Mouse (Mus musculus): ENCODE results near the gene Tecpr1.

The Tecpr1 gene

DNA sequence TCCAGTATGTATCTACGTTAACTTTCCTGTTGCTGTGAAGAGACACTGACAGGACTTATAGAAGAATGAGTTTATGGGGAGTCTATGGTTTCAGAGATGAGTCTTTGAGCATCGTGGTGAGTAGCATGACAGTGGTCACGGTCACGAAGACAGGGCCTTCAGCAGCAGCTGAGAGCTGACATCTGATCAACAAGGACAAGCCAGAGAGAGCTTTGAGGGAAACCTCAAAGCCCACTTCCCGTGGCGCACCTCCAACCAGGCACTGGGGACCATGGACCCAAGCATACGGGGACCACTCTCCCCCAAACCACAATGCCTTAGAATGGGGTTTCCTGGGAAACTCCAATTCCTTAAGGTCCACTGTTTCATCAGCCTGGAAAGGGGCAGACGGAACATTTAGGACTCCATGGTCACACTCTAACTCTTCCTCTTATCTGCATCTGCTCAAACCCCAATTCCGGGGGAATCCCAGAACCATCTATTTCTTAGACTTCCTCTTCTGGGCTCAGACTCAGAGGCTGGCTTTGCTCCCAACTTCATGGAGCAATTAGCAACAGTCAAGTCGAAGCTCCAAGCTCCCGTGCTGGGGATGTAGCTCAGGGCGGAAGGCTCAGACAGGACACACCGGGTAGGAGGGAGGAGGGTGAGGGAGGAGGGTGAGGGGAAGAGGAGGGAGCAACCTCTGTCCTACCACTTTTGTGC is 28.6 kb upstream of the Tecpr1 start:
- peak in 1 of 2 experiments; percentile 25 for DNase-seq

DNA sequence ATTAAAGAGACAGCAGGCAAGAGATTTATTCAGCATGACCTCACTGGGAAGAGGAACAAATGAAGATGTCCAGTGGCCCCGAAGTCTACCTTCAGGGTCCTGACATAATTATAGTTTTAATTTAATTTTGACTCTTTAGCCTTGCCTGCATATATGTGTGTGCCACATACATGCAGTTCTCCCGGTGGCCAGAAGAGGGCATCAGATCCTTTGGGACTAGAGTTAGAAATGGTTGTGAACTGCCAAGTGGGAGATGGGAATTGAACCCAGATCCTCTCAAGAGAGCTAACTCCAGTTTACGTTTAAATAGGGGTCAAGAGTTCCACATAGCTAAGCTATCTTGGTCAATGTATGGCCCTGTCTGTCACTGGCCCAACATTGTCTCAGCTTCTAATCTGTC is 26.5 kb upstream of the Tecpr1 start:
- DNase-seq = no peak

DNA sequence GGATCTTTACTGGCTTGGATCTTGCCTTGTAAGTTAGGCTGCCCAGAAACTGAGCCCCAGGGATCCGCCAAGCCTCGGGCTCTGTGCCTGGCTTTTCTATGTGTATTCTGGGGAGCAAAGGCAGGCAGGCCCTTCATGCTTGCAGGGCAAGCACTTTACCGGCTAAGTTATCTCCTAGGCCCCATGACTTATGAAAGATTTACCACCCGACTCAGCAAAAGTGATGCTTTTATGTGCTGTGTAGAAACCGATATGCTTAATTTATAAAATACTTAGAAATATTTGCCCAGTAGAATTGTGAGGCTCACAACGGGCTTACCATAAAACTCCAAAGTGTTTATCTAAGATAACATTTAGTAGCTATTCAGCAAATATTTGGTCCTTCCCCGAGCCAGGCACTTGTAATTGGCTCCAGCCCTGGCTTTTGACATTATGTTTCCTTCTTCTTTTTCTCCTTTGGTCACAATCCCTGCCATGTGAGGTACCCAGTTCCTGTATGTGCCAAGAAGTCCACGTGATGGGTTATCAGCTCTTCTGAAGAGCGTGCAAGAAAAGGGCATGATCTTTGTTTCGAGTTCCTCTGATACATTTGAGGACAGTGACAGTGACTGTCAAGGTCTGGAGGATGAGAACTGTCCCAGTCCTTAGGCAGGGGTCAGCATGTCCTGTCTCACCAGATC is 24.6 kb upstream of the Tecpr1 start:
- no peak for DNase-seq

DNA sequence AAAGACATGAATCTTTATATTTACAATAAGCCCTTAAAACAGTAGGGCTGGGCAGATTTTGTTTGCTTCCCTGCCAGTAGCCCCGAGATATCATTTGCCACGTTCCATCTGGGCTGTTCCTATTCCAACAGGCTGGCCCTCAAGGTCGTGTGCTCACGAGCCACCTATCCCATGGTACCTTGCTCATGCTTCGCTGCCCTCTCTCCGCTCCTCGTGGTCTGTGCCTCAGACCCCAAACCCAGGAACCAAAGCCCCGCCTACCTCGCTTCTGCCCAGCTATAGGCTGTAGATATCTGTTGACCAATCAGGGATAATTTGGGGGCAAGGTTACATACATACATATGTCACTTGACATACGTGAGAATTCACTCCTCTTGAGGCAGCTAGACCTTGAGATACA is 23.9 kb upstream of the Tecpr1 start:
- no peak for DNase-seq

DNA sequence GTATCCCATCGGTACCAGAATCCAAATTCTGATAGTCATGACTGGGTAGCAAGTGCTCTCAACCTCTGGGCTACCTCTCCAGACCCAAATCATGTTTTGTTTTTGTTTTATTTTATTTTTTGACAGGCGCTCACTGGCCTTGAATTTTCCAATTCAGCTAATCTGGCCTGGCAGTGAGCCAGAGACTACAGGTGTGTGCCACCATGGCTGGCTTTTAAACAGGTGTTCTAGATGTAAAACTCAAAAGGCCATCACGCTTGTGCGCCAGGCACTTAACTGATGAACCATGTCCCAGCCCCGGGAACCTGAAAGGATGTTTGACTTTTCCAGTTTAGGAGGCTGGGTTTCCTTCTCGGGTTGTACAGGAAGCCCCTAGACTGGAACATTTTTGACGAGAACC is 23.3 kb upstream of the Tecpr1 start:
- DNase-seq = no peak

DNA sequence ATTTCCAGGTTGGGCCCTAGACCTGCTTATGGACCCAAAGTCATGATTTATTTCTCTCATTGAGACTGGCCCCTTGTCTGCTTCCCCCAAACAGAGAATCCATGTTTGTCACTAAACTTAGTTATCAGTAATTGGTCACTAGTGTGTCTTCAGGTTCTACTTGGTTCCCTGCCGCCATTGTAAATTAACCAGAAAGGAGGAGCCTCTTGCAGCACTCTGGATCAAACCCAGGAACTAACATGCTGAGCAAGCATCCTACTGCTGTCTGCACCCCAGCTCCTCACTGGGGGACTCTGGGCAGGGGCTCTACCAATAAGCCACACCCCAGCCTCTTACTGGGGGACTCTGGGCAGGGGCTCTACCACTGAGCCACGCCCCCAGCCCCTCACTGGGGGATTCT is 22.2 kb upstream of the Tecpr1 start:
- no peak for DNase-seq

DNA sequence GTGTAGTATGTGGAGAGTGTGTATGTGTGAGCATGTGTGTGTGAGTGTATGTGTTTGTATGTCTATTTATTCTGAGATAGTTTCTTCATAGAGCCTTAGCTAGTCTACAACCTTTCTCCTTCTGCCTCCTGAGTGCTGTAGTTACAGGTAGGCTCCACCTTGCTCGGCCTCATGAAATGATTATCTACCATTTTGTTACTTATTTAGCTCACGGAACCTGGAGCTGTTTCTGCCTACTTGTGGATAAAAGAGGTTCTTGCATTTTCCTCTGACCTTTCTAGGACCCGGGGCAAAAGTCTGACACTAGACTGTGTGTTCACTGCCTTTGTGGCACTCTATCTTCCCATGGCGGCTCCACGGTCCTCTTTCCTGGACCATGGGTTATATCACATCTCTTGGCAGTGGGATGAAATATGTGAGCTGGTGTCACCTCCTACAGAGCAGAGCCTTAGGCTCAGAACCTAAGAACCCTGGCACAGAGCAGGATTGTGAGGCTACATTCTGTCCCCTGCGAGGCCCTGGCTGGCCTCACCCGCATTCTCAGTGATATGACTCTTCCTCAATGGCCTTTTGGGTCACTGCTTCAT is 20.6 kb upstream of the Tecpr1 start, which contains the start of gene Bri3:
TSS of gene Bri3 (plus strand) at position 537 of the 587 bp plus-strand sequence.
- no peak for DNase-seq

DNA sequence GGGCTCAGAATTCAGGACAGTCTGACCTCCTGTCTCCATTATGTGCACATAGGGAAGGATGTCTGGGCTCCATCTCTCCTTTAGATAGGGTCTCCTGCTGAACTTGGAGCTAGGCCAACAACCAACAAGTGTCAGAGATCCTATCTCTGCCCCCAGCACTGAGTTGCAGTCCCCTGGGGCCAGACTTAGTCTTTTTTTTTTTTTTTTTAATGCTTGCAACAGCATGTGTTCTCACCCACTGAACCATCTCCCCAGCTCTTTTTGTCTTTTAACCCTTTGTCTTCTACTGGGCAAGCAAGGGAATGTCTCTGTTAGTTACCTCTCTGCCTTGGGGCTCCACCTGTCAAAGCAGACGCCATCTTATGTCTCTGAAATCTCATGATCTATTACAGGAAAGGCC is 15.6 kb upstream of the Tecpr1 start:
- no peak for DNase-seq

DNA sequence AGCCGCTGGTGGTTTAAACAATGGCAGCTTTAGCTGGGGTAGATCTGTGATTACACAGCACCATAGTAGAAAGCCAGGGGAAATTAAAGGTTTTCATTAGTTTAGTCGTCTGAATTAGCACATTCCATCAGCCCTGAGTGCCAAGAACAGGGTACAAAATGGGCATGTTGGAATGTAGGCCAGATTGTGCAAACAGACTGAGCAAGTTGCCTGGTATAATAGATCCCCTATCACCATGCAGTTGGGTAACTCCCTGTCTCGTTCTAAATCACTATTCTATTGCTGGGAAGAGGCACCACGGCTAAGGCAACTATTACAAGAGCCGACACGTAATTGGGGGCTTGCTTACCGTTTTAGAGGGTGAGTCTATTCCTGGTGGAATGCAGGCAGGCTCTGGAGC is 11.3 kb upstream of the Tecpr1 start:
- no peak for DNase-seq

DNA sequence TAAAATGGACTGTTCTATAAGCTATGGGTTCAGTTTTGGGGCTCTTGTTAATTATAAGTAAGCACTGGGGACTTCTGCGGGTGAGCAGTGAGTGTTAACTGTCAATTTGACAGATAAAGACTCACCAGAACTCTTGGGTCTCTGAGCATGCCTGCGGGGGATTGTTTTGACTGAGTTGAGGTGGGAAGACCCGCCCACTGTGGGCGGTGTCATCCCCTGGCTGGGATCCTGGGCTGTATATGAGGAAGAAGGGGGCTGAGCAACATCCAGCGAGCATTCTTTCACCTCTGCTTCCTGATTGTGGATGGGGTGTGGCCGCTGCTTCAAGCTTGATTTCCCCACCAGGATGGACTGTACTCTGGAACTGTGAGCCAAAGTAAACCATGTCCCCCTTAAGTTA is 10.8 kb upstream of the Tecpr1 start:
- no peak for DNase-seq

DNA sequence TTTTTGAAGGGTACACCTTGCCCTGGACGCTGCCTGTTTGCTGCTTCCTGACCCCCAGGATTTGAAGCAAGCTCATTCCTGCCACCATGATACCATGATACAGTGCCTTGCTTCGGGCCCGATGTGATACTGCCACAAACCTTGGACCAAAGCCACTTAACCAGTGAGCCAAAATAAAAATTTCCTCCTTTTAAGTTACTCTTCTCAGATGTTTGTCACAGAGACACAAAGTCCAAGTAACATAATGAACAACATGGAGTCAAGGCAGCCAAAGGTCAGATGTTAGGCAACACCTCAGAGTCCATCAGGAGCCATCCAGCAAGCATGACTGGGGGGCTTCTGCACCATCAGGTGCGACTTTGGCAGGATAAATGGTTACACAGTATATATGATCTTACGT is 9.1 kb upstream of the Tecpr1 start:
- DNase-seq = no peak

DNA sequence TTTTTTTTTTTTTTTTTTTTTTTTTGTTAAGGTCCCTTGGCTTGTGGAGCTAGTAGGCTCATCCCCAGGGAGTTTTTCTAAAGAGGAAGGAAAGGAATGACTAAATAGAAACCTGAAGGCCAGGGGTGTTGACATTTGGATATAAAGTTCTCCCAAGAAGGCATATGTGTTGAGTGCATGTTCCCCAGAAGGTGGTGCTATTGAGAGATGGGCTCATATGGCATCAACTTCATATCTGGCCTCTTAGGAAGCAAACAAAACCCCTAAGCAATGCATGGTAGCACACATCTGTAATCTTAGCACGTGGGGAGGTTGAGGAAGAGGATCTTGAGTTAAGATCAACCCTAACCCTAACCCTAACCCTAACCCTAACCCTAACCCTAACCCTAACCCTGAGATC is 8.0 kb upstream of the Tecpr1 start:
- DNase-seq = no peak

DNA sequence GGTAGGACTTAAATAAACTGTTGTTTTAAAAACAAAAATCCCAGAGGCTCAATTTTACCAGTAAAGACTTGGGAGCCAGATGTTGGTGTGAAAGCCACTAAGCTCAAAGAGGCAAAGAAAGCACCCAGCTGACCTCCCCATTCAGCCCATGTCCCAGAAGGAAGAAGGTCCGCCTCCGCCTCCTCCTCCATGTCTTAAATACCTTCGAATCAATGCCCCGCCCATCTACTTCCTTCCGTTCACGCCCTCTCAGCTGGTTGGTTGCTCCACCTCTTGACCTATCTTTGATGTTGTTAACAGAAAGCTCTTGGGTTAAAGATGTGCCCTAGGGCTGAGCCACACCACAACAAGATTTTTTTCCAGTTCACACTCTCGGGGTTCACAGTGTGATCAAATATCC is 6.8 kb upstream of the Tecpr1 start:
- DNase-seq = no peak

DNA sequence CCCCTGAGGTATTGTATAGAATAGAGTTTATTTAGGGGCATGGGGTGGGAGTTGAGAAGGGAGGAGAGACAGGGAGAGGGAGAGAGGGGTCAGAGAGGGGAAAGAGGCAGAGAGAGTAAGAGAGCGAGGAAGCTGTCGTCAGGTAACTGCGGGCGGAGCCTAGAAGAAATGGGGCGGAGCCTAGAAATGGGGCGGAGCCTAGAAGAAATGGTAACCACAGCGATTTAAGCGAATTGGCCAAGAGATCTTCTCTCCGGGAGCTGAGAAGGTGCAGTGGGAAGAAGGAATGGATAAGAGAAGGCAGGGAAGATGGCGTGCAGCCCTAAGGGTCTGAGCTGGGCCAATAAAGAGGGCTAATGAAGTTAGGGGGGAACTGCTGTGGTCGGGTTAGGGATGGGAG is 2.8 kb upstream of the Tecpr1 start:
- no peak for DNase-seq

DNA sequence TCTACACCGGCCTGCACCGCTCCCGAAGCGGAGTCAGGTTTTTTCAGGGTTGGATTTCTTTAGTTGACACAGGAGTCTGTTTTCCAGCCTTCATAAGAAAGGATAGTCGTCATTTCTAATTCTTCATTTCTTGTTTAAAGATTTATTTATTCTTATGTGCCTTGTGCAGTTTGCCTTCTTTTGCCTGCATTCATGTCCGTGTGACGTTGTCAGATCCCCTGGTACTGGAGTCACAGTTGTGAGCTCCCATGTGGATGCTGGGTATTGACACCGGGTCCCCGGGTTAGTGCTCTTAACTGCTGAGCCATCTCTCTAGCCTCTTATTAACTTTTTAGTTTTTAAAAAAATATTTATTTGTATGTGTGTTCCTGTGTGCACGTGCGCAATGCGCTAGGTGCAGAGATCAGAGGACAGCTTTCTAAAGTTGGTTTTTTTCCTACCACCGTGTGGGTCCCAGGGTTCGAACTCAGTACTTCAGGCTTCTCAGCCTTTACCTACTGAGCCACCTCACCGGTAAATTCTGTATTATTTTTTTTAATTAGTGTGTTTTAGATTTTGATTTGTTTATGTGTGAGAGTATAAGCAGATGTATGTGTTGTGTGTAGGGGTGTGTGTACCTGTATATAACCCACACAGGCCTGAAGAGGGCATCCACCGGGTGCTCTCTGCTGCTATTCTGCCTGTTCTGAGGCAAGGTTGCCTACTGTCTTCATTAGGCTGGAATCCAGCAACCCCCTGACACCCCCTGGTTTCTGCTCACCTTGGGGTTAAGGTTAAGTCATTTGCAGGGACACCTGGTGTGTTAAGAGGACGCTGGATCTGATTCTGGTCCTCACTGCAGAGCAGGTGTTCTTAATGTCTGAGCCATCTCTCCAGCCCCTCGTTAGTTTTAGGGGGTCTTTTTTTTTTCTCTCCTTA is 743 bp upstream of the Tecpr1 start:
- no peak for DNase-seq

DNA sequence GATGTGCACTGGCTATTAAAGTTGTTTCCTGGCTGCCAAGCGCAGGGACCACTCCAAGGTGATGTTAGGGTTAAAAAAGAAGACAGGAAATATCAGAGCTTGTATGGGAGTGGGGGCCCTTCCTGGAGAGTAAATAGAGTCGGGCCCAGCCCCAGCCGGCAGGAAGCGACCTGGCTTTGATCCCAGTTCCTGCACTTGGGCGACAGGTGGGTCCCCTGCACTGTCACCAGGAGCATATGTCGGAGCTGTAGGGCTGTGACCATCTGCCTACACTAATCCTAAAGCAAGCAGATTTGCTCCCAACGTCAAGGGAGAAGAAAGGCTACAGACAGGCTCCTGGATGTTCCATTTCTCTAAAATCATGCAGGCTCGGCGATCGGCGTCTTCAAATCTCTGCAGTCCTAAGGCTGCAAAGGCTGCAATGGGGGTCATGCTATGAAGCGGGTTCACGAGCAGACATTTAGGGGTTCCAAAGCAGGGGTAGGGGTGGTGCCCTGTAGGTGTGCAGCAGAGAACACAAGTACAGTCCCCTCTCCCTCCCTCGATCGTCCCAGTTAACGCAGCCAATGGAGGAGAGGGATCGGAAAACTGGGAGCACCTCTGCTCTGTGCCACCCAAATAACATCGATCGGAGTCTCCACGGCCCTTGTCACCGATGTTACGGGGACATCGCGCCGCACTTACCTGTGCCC is 458 bp downstream of the Tecpr1 start:
- DNase-seq = peak in 1 of 2 experiments; percentile 28

DNA sequence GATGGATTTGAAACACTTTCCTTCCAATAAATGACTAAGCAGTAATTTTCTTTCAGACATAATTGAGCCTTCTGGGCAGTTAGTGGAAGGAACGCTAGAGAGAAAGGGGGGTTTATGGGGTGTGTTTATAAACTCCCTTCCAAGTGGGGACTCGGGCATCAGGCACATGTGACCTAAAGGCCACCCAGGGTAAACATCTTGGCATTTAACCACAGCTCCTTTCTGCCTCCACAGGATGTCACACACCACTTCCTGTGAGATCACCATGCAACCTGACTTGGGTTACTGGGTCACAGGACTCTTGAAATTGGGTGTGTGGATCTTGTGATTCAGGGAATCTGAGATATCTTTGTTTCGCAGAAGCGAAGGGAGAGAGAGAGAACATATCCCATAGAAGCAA is 2.1 kb downstream of the Tecpr1 start:
- DNase-seq = peak in 1 of 2 experiments; percentile 13

DNA sequence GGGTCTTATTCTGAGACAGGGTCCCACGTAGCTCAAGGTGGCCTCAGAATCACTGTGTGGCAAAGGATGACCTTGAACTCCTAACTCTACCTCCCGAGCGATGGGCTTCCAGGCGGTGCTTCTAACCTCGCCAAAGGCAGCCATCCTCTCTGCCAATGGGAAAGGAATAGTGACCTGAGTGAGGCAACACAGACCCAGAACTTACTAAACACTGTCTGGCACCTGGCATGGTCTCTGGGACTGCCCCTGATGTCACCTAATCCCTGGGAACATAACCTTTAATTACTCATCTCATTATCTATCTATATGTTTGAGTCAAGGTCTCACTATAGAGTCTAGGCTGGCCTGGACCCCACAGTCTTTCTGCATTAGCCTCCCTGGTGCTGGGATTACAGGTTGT is 3.5 kb downstream of the Tecpr1 start:
- no peak for DNase-seq

DNA sequence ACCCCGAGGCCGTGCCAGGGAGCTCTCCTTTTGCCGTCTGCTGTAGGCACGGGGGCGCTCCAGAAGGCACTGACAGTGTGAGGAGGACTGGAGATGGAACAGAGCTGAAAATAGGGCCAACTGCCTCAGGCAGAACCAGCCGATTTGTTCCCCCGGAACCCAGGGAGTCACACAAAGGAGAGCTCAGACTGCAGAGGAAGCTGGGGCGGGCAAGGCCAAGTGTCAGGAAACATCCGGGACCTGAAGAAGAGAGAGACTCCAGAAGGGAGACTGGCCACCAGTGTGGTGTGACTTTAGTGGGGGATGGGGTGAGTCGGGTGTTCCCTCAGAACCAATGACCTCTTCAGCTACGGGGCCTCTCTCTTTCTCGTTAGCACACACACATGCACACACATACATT is 4.1 kb downstream of the Tecpr1 start:
- DNase-seq = no peak

DNA sequence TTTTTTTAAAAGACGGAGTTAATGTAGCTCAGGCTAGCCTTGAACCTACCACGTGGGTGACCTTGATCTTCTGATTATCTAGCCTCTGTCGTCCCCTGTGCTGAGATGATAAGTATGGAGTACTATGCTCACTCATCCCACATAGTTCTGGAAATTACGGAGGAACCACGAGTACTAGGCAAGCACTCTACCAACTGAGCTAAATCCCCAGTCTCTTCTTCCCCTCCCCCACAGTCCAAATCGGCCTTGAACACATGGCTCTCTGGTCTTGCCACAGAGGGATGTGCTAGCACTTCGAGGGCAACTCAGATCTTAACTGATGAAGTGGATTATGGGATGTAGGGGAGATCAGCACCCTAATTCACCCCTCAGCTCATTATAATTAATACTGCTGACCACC is 5.4 kb downstream of the Tecpr1 start:
- DNase-seq = no peak

DNA sequence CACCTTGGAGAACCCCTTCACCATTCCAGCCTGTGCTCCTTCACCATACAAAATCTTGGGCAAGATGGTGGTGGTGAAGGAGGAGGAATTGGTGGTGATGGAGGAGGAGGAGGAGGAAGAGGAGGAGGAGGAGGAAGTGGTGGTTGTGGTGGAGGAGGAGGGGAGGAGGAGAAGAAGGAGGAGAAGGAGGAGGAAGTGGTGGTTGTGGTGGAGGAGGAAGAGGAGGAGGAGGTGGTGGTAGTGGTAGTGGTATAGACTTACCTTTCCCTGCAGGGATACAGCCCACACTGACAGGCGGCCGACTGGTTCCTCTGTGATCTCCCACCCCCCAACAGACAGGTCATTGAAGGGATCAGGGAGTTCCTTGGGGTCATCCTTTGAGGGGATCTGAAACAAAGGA is 7.4 kb downstream of the Tecpr1 start:
- no peak for DNase-seq

DNA sequence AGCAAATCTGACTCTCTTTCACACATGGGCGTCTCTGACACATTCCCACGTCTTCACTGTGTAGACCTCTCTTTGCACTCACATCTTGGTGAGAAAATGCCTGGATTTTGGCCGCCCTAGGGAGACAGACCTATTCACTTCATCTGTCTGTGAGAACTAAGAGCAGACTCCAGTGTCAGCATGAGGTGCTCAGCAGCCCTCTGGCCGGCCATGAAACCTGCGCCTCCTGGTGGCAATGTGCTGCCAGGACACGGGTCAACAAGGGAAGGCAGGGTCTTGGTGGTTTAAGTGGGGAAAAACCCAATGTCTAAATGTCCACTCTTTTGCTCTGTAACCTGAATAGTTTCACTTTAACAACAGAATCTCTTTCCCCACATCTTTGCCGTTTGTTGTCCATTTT is 9.0 kb downstream of the Tecpr1 start:
- peak; percentile 42 to 67 for DNase-seq

DNA sequence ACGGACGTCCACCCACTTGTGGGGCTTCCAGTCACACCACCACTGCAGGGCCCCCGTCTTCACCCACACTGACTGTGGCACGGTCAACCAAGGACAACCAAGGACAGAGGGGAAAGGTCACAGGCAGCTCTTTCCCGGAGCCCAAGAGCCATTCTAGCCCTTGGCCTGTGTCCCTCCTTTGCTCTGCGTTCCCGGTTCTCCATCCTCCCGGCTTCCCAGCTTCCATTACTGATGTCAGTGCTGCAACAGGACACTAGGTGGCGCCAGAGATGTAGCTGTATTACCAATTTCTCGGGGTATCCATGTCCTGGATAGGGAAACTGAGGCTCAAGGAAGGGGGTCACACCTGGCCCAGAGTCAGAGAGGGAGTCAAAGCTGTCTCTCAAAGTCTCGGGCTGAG is 15.9 kb downstream of the Tecpr1 start:
- peak in 1 of 2 experiments; percentile 46 for DNase-seq
